Comparison of ENCODE assay signal across 11 mouse cellular contexts in the genomic region with DNA sequence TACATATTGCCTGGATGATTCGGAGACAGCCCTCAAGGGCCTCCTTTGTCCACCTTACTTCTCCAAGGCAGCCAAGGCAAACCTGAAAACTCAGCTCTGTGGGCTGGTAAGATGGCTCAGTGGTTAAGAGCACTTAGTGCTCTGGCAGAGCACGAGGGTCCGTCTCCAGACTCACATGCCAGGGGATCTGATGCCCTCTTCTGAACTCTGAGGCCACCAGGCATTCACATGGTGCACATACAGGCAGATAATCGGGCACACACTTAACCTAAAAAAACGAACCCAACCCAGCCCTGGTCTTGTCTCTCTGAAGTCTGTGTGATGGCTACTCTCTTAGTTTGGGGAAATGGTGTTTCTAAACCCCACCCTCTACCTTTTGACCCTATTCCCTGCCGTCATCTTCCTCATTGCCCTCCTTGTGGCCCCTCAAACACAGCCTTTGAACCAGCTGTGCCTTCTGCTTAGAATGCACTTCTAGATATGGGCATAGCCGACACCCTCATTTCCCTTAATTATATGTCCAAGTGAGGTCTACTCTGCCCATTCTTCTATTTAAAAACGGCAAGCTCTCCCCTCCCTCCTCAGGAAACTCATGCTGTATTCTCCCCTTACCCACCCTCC. TPM values are rescaled to one million over a fixed set of nuclear protein-coding genes. Genes with fewer than 3 reads are reported as not detected.
A peak's percentile ranks its signal among the peaks of the same experiment; 100 is the strongest.
DNase-seq lines count a peak whose midpoint lies in the region; ATAC-seq lines count a peak whose summit lies in the region.
"Had no signal": no experiment of that assay in that cellular context is flagged by ENCODE, and none has a peak within 500 bp of the region (broad histone marks: within the 10 kb centered on the region; RNA-seq: fewer than 3 reads in every experiment).

No protein-coding gene starts in this region.

- DNase-seq in cerebellum, adult 9-10 months = peak; percentile 39
- peak; percentile 35 for DNase-seq in c-Kit-negative CD71-positive TER-119-positive erythroid progenitor cells, embryonic 14.5 days (ENCODE audit: low read depth, low spot score)
- DNase-seq in gastrocnemius, adult 8-10 months (ENCODE audit: low spot score in 2 of 2) = no peak

- H3K27ac ChIP-seq in hindbrain, embryonic 12.5 days = peak overlapping the region; percentile 7; the same call in 1 of the 2 replicates
- H3K27ac ChIP-seq in hindbrain, embryonic 16.5 days (ENCODE audit: low read depth, low read length) = no peak overlapping the region
- peak overlapping the region; percentile 100 for H3K27ac ChIP-seq in liver, embryonic 12.5 days

- no peak overlapping the region for H3K4me3 ChIP-seq in hindbrain, embryonic 12.5 days
- no peak overlapping the region for H3K4me3 ChIP-seq in hindbrain, embryonic 16.5 days (ENCODE audit: low read length)
- peak overlapping the region; percentile 78 for H3K4me3 ChIP-seq in liver, embryonic 12.5 days

- no peak overlapping the region for H3K9ac ChIP-seq in hindbrain, embryonic 12.5 days
- H3K9ac ChIP-seq in hindbrain, embryonic 16.5 days (ENCODE audit: low read depth, low read length) = no peak overlapping the region
- H3K9ac ChIP-seq in liver, embryonic 12.5 days = peak overlapping the region; percentile 96

- H3K27me3 ChIP-seq in hindbrain, embryonic 12.5 days = peaks cover 23% of the 10 kb centered on the region
- H3K27me3 ChIP-seq in hindbrain, embryonic 16.5 days (replicated peaks; ENCODE audit: control insufficient read depth, insufficient read depth, low read length) = peaks cover 10% of the 10 kb centered on the region
- H3K27me3 ChIP-seq in liver, embryonic 12.5 days (replicated peaks) = no peaks in the 10 kb centered on the region

- H3K4me1 ChIP-seq in hindbrain, embryonic 12.5 days = peaks cover 30% of the 10 kb centered on the region
- peaks cover 15% of the 10 kb centered on the region for H3K4me1 ChIP-seq in hindbrain, embryonic 16.5 days (ENCODE audit: control insufficient read depth, insufficient read depth, low read depth, low read length)
- peaks cover 74% of the 10 kb centered on the region for H3K4me1 ChIP-seq in liver, embryonic 12.5 days

- H3K9me3 ChIP-seq in hindbrain, embryonic 12.5 days (replicated peaks) = no peaks in the 10 kb centered on the region
- no peaks in the 10 kb centered on the region for H3K9me3 ChIP-seq in hindbrain, embryonic 16.5 days (ENCODE audit: control insufficient read depth, low read length)
- no peaks in the 10 kb centered on the region for H3K9me3 ChIP-seq in liver, embryonic 12.5 days (replicated peaks)
- H3K9me3 ChIP-seq: hindbrain, embryonic 15.5 days; midbrain, embryonic 10.5 days; neural tube, embryonic 15.5 days had no signal

- no peak overlapping the region for H3K4me2 ChIP-seq in hindbrain, embryonic 12.5 days (replicated peaks)
- no peak overlapping the region for H3K4me2 ChIP-seq in hindbrain, embryonic 16.5 days (ENCODE audit: low read length)
- H3K4me2 ChIP-seq in liver, embryonic 12.5 days = peak overlapping the region; percentile 94

- H3K36me3 ChIP-seq in hindbrain, embryonic 12.5 days = peaks cover 14% of the 10 kb centered on the region
- no peaks in the 10 kb centered on the region for H3K36me3 ChIP-seq in hindbrain, embryonic 16.5 days (ENCODE audit: control insufficient read depth, insufficient read depth, low read length)
- H3K36me3 ChIP-seq in liver, embryonic 12.5 days = peaks cover 44% of the 10 kb centered on the region

- no peak for ATAC-seq in cerebellum, adult (ENCODE audit: insufficient number of reproducible peaks, low FRiP score, low TSS enrichment)
- no peak for ATAC-seq in hindbrain, embryonic 12.5 days (ENCODE audit: low FRiP score)
- no peak for ATAC-seq in hindbrain, embryonic 16.5 days
- ATAC-seq in liver, embryonic 12.5 days = no peak
- no peak for ATAC-seq in megakaryocyte-erythroid progenitor cell, adult 5-6 weeks (replicated peaks; ENCODE audit: low FRiP score, low TSS enrichment, poor library complexity, severe bottlenecking)

- 79% methylated on average over 8 of the region's 8 CpGs for WGBS in hindbrain, embryonic 12.5 days
- 72% methylated on average over 8 of the region's 8 CpGs for WGBS in hindbrain, embryonic 16.5 days
- WGBS in liver, embryonic 12.5 days (ENCODE audit: insufficient replicate concordance) = 39% methylated on average over 8 of the region's 8 CpGs

RNA-seq across cellular contexts. Expression of a gene that starts 1.0 kb away (rescaled TPM):
- 250 and 259 TPM in 2 replicates for polyA plus RNA-seq in hindbrain, embryonic 12.5 days (2016; fragmentation: Nextera tagmentation; extraction: Ambion mirVana)
- polyA plus RNA-seq in hindbrain, embryonic 16.5 days (2015; fragmentation: Nextera tagmentation; extraction: Ambion mirVana) = 354 and 397 TPM in 2 replicates
- 193 and 196 TPM in 2 replicates for polyA plus RNA-seq in liver, embryonic 12.5 days (2016; fragmentation: Nextera tagmentation; extraction: Ambion mirVana)
- 100 to 1,000 TPM; 129 to 149 (median 142) TPM for total RNA-seq in gastrocnemius, adult 8-10 months (2022)
- 115 and 141 TPM in 2 replicates for total RNA-seq in megakaryocyte-erythroid progenitor cell, adult 5-6 weeks (2014; fragmentation: Nextera tagmentation)
- total RNA-seq in megakaryocyte-erythroid progenitor cell, adult 5-6 weeks (2017) = 40.8 and 61.0 TPM in 2 replicates

RNA-seq across cellular contexts. Expression of a gene that starts 1.0 kb away (rescaled TPM):
- 5.3 and 6.2 TPM in 2 replicates for polyA plus RNA-seq in hindbrain, embryonic 12.5 days (2016; fragmentation: Nextera tagmentation; extraction: Ambion mirVana)
- 1.6 and 2.1 TPM in 2 replicates for polyA plus RNA-seq in hindbrain, embryonic 16.5 days (2015; fragmentation: Nextera tagmentation; extraction: Ambion mirVana)
- 39.1 and 42.8 TPM in 2 replicates for polyA plus RNA-seq in liver, embryonic 12.5 days (2016; fragmentation: Nextera tagmentation; extraction: Ambion mirVana)
- under 1 TPM; 0.17 to 0.43 (median 0.36) TPM for total RNA-seq in gastrocnemius, adult 8-10 months (2022)
- 26.4 and 26.9 TPM in 2 replicates for total RNA-seq in megakaryocyte-erythroid progenitor cell, adult 5-6 weeks (2014; fragmentation: Nextera tagmentation)
- total RNA-seq in megakaryocyte-erythroid progenitor cell, adult 5-6 weeks (2017) = 21.3 and 24.9 TPM in 2 replicates

RNA-seq across cellular contexts. Expression of a gene that starts 1.0 kb away (rescaled TPM):
- 26.7 and 29.7 TPM in 2 replicates for polyA plus RNA-seq in hindbrain, embryonic 12.5 days (2016; fragmentation: Nextera tagmentation; extraction: Ambion mirVana)
- polyA plus RNA-seq in hindbrain, embryonic 16.5 days (2015; fragmentation: Nextera tagmentation; extraction: Ambion mirVana) = 32.8 and 32.9 TPM in 2 replicates
- 36.5 and 40.8 TPM in 2 replicates for polyA plus RNA-seq in liver, embryonic 12.5 days (2016; fragmentation: Nextera tagmentation; extraction: Ambion mirVana)
- total RNA-seq in gastrocnemius, adult 8-10 months (2022) = 10 to 100 TPM in 2 of 4 experiments, 1 to 10 TPM in 2; 7.7 to 11.6 (median 10.1) TPM
- total RNA-seq in megakaryocyte-erythroid progenitor cell, adult 5-6 weeks (2014; fragmentation: Nextera tagmentation) = 16.9 and 34.9 TPM in 2 replicates
- 17.9 and 24.4 TPM in 2 replicates for total RNA-seq in megakaryocyte-erythroid progenitor cell, adult 5-6 weeks (2017)

RNA-seq across cellular contexts. Expression of a gene that starts 14.4 kb away (rescaled TPM):
- polyA plus RNA-seq in hindbrain, embryonic 12.5 days (2016; fragmentation: Nextera tagmentation; extraction: Ambion mirVana) = 266 and 295 TPM in 2 replicates
- 345 and 392 TPM in 2 replicates for polyA plus RNA-seq in hindbrain, embryonic 16.5 days (2015; fragmentation: Nextera tagmentation; extraction: Ambion mirVana)
- 368 and 383 TPM in 2 replicates for polyA plus RNA-seq in liver, embryonic 12.5 days (2016; fragmentation: Nextera tagmentation; extraction: Ambion mirVana)
- 100 to 1,000 TPM; 397 to 462 (median 441) TPM for total RNA-seq in gastrocnemius, adult 8-10 months (2022)
- total RNA-seq in megakaryocyte-erythroid progenitor cell, adult 5-6 weeks (2014; fragmentation: Nextera tagmentation) = 273 and 274 TPM in 2 replicates
- 71.1 and 145 TPM in 2 replicates for total RNA-seq in megakaryocyte-erythroid progenitor cell, adult 5-6 weeks (2017)

RNA-seq across cellular contexts. Expression of a gene that starts 40.3 kb away (rescaled TPM):
- polyA plus RNA-seq in hindbrain, embryonic 12.5 days (2016; fragmentation: Nextera tagmentation; extraction: Ambion mirVana) = 4.0 and 4.8 TPM in 2 replicates
- 3.3 TPM in 2 replicates for polyA plus RNA-seq in hindbrain, embryonic 16.5 days (2015; fragmentation: Nextera tagmentation; extraction: Ambion mirVana)
- polyA plus RNA-seq in liver, embryonic 12.5 days (2016; fragmentation: Nextera tagmentation; extraction: Ambion mirVana) = 8.0 and 8.1 TPM in 2 replicates
- 10 to 100 TPM in 3 of 4 experiments, 1 to 10 TPM in 1; 7.2 to 14.5 (median 11.5) TPM for total RNA-seq in gastrocnemius, adult 8-10 months (2022)
- total RNA-seq in megakaryocyte-erythroid progenitor cell, adult 5-6 weeks (2014; fragmentation: Nextera tagmentation) = 4.8 TPM in 1 of 2 replicates, not detected in the other
- total RNA-seq in megakaryocyte-erythroid progenitor cell, adult 5-6 weeks (2017) = 0.46 TPM in 1 of 2 replicates, not detected in the other

Comparison
In these comparisons a context has a peak if more than half of its experiments do, and no peak if none do; other contexts are left out.
1. DNase-seq: peak in cerebellum, adult 9-10 months (single experiment) and c-Kit-negative CD71-positive TER-119-positive erythroid progenitor cells, embryonic 14.5 days (single experiment); none in gastrocnemius, adult 8-10 months (0 of 2).